Mouse (Mus musculus): ENCODE data around the gene Dnali1. TPM values are rescaled to one million over a fixed set of nuclear protein-coding genes. Genes with fewer than 3 reads are reported as not detected.

The Dnali1 gene
- polyA plus RNA-seq, 1 experiment, result 0.04 TPM

DNA sequence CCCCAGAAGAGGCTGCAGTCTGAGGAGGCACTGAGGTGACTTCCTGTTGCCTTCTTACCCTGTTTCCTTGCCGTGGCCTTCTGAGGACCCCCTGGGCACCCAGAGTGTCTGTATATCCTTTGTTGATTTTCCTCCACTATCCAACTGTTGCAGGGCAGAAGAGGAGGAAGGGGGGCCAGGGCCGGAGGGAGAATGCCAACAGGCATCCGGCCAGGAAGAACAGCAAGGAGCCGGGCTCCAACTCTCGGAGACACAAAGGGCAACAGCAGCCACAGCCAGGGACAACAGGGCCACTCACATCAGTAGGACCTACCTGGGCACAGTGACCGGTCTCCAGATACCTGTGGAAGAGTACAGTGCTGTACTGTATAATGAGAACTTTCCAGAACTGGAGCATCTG, 57.3 kb downstream of the Dnali1 start:
- no peaks in the 10 kb centered on the region for H3K36me3 ChIP-seq (ENCODE audit: control insufficient read depth, insufficient read depth)
- H3K4me3 ChIP-seq (ENCODE audit: insufficient read depth, poor library complexity, severe bottlenecking), result no peak overlapping the region
- peaks cover 85% of the 10 kb centered on the region for H3K27me3 ChIP-seq (ENCODE audit: control insufficient read depth, insufficient read depth, insufficient read length)
- no peak overlapping the region for H3ac ChIP-seq (ENCODE audit: control insufficient read depth, insufficient read length, low read depth)
- H3K79me3 ChIP-seq (ENCODE audit: low read depth), result no peaks in the 10 kb centered on the region
- no peaks in the 10 kb centered on the region for H3K79me2 ChIP-seq (ENCODE audit: control insufficient read depth, insufficient read depth)
- no peak for TF ChIP-seq MYOG (IDR thresholded peaks at IDR 0.05; ENCODE audit: control insufficient read depth, extremely low read depth, insufficient read length)
- no peak for TF ChIP-seq CEBPB (IDR thresholded peaks at IDR 0.05; ENCODE audit: low read depth)
- no peak for TF ChIP-seq CTCF (IDR thresholded peaks at IDR 0.05; ENCODE audit: control insufficient read depth, insufficient read depth, insufficient read length)
- no peak for TF ChIP-seq FOSL1 (IDR thresholded peaks at IDR 0.05; ENCODE audit: insufficient read depth, low read length, poor library complexity, severe bottlenecking)
- TF ChIP-seq USF1 (IDR thresholded peaks at IDR 0.05; ENCODE audit: low read depth), result no peak
- TF ChIP-seq MAX (IDR thresholded peaks at IDR 0.05), result no peak
- no peak for TF ChIP-seq MYOD1 (IDR thresholded peaks at IDR 0.05; ENCODE audit: control insufficient read depth, insufficient read length, low read depth)

DNA sequence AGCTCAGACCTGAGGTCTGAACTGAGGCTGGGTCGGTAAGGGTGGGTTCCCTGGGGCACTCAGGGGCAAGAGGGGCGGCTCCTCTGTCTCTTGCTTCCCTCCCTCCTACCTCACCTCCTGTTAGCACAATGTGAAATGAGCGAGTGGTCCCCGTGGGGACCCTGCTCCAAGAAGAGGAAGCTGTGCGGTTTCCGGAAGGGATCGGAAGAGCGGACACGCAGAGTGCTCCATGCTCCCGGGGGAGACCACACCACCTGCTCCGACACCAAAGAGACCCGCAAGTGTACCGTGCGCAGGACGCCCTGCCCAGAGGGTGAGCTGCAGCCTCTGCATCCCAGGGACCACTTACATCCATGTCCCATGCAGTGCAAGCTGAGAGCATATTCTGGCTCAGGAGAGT, 58.0 kb downstream of the Dnali1 start:
- Histone ChIP-seq H3K79me2 (ENCODE audit: control insufficient read depth, insufficient read depth) (no peaks in the 10 kb centered on the region), H3K4me3 (ENCODE audit: insufficient read depth, poor library complexity, severe bottlenecking) (no peak overlapping the region), H3K79me3 (ENCODE audit: low read depth) (no peaks in the 10 kb centered on the region), H3ac (ENCODE audit: control insufficient read depth, insufficient read length, low read depth) (no peak overlapping the region), H3K27me3 (ENCODE audit: control insufficient read depth, insufficient read depth, insufficient read length) (peaks cover 87% of the 10 kb centered on the region), H3K36me3 (ENCODE audit: control insufficient read depth, insufficient read depth) (no peaks in the 10 kb centered on the region)
- no peak for TF ChIP-seq CEBPB (IDR thresholded peaks at IDR 0.05; ENCODE audit: low read depth)
- no peak for TF ChIP-seq USF1 (IDR thresholded peaks at IDR 0.05; ENCODE audit: low read depth)

Other genes with a start within 250 kb of the Dnali1 start
- gene Yrdc, start 215.0 kb downstream of the Dnali1 start, polyA plus RNA-seq (2012; fragmentation: generic; extraction: Trizol), result 78.9 TPM
- gene 1110065P20Rik, start 214.5 kb downstream of the Dnali1 start, polyA plus RNA-seq (2012; fragmentation: generic; extraction: Trizol), result 67.6 TPM
- gene Maneal, start 203.5 kb downstream of the Dnali1 start, polyA plus RNA-seq (2012; fragmentation: generic; extraction: Trizol), result 0.04 TPM
- gene Epha10, start 184.8 kb downstream of the Dnali1 start, polyA plus RNA-seq (2012; fragmentation: generic; extraction: Trizol), result not detected
- 6.5 TPM for gene 9930104L06Rik, start 128.7 kb downstream of the Dnali1 start, polyA plus RNA-seq (2012; fragmentation: generic; extraction: Trizol)
- gene Cdca8, start 126.4 kb downstream of the Dnali1 start, polyA plus RNA-seq (2012; fragmentation: generic; extraction: Trizol), result 104 TPM
- gene Rspo1, start 79.3 kb downstream of the Dnali1 start, polyA plus RNA-seq (2012; fragmentation: generic; extraction: Trizol), result 0.04 TPM
- 23.2 TPM for gene Gnl2, start 49.1 kb downstream of the Dnali1 start, polyA plus RNA-seq (2012; fragmentation: generic; extraction: Trizol)
- gene Snip1, start 969 bp upstream of the Dnali1 start, polyA plus RNA-seq (2012; fragmentation: generic; extraction: Trizol), result 19.1 TPM
- gene Meaf6, start 19.4 kb upstream of the Dnali1 start, polyA plus RNA-seq (2012; fragmentation: generic; extraction: Trizol), result 31.3 TPM
- 6.7 TPM for gene Zc3h12a, start 62.1 kb upstream of the Dnali1 start, polyA plus RNA-seq (2012; fragmentation: generic; extraction: Trizol)

Measured in C2C12 (cell line).